Mouse (Mus musculus) lung, postnatal 0 days (tissue): ENCODE measurements at regions not wholly inside any gene's neighbourhood (a gene's known extent, or its start where the extent isn't known, plus 50 kb on each side); places are given as distances from the start of the nearest gene placed in this dataset.

Experiments used
- CTCF ChIP-seq: IDR thresholded peaks from 2 replicates; pipeline ENCODE4 v1.5.1; 2016; ENCODE audit warnings: antibody characterized with exemption, mild to moderate bottlenecking
- EP300 ChIP-seq: IDR thresholded peaks from 2 replicates; pipeline ENCODE4 v1.6.1; 2016; ENCODE audit warnings: antibody characterized with exemption, mild to moderate bottlenecking, control low read depth

DNA sequence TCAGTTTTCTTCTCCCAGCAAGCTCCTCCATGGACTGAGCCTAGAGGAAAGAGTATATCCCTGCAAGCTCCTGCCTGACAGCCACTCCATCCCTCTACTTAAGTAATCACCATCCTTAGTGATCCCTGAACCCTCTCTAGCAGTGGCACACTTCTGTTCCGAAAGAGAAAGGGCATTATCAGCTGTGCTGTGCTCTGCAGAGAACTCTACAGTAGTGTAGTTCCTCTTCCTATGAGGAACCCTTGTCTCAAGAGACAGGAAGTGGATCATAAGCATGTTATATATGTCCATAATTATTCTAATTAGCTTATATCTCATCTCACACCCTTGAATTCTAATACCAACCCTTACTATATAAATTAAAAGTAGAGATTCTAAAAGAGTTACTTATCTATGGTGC lies 259.2 kb upstream of the Thbs1 start:
- no peak for TF ChIP-seq CTCF
- TF ChIP-seq EP300: no peak
